Mouse (Mus musculus): ENCODE results near the gene Jak1. TPM values are rescaled to one million over a fixed set of nuclear protein-coding genes. Genes with fewer than 3 reads are reported as not detected.
"Not testable (repeated sequence)": the region's sequence is repeated elsewhere in the genome, so short reads cannot be mapped to it uniquely, and the experiment has no call there.

Gene Jak1
- polyA plus RNA-seq, 1 experiment from 2014 or later = 84.5 TPM

DNA sequence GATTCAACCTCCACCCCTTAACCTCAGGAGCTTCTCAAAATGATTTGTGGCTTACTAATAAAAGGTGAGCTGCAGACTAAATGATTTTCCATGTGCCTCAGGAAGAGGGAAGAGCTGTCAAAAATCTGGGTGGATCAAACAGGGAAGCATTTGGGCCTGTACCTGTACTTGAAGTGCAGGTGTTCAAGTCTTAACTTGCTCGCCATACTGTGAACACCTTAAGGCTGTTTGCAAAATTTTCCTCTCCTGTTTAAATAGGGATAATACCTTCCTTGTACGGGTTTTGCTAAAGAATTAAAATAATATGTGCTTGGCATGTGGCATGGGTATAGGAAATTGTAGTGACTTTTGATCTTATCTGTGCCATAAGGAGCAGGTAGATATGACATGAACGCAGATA, 5.7 kb upstream of the Jak1 start:
- Histone ChIP-seq H3K4me3 (replicated peaks) (no peak overlapping the region), H3K27ac (no peak overlapping the region), H3K9ac (no peak overlapping the region), H3K4me1 (no peaks in the 10 kb centered on the region), H3K27me3 (replicated peaks) (no peaks in the 10 kb centered on the region), H3K9me3 (no peaks in the 10 kb centered on the region), H3K4me2 (no peak overlapping the region), H3K36me3 (no peaks in the 10 kb centered on the region)
- 83% methylated on average over 3 of the region's 3 CpGs for WGBS
- ATAC-seq (ENCODE audit: insufficient read depth, low FRiP score, low read depth) = no peak

DNA sequence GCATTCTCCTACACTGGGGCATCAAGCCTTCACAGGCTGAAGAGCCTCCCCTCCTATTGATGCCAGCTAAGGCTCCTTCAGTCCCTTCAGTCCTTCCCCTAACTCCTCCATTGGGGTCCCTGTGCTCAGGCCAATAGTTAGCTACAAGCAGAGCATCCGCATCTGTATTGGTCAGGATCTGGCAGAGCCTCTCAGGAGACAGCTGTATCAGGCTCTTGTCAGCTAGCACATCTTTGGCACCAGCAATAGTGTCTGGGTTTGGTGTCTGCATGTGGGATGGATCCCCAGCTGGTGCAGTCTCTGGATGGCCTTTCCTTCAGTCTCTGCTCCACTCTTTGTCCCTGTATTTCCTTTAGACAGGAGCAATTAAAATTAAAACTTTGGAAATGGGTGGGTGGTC, 3.4 kb upstream of the Jak1 start:
- not testable (repeated sequence) for H3K9me3 ChIP-seq; H3K4me3 ChIP-seq (replicated peaks); H3K36me3 ChIP-seq; ATAC-seq (ENCODE audit: insufficient read depth, low FRiP score, low read depth); H3K9ac ChIP-seq; H3K27me3 ChIP-seq (replicated peaks); H3K4me1 ChIP-seq; H3K4me2 ChIP-seq; H3K27ac ChIP-seq
- 64% methylated on average over 1 of the region's 1 CpGs for WGBS

DNA sequence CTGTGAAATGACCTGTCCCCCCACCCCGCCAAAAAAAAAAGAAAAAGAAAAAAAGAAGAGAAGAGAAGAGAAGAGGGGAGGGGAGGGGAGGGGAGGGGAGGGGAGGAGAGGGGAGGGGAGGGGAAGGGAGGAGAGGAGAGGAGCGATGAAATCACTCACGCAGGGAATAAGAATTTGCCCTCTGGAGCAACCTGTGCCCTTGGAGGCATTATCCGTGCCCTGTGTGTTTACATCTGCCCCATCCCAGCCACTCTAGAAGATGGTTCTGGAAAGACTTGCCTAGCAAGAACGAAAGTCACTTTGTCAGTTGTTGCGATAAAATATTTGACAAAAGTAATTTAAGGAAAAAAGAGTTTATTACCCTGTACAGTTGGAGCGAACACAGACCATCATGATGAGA, 441 bp upstream of the Jak1 start:
- WGBS = 21% methylated on average over 6 of the region's 7 CpGs
- Histone ChIP-seq H3K9ac (no peak overlapping the region), H3K4me2 (peak overlapping the region; percentile 64), H3K4me3 (replicated peaks) (peak overlapping the region; percentile 95), H3K9me3 (no peaks in the 10 kb centered on the region), H3K27ac (no peak overlapping the region), H3K4me1 (peaks cover 5% of the 10 kb centered on the region; the same call in 1 of the 2 replicates), H3K36me3 (no peaks in the 10 kb centered on the region), H3K27me3 (replicated peaks) (no peaks in the 10 kb centered on the region)
- no peak for ATAC-seq (ENCODE audit: insufficient read depth, low FRiP score, low read depth)

DNA sequence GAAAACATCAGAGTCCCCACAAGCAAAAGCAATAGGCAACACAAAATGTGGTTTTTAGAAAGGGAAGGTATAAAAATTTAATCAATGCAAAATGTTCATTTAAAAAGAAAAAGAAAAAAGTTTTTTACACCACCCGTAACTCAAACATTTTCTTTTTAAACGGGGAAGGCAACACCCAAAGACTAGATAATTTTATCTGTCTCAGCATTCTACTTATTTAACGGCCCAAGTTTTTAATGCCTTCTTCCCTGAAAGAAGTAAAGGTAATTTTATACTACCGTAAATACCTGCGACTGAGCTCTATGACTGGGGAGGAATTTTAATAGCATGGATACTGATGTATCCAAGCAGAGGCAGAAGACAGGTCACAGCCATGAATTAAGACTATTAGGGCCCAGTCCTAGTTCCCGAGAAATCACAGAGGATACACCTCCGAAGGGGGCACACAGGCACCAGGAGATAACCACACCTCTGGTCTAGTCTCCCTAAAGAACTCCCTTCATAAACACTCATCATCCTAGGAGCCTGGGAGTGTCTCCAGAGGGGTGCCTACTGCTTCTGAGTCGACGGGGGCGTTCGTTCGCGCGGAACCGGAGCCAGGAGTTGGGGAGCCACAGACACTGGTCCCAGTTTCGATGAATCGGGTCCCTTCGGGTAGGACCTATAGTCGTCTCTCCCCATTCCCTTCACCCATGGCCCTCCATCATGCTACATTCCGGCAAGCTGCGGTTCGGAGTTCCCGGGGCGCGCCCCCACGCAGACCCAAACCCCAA, 928 bp downstream of the Jak1 start:
- no peaks in the 10 kb centered on the region for H3K27me3 ChIP-seq (replicated peaks)
- H3K4me2 ChIP-seq = peak overlapping the region; percentile 64
- H3K9me3 ChIP-seq = no peaks in the 10 kb centered on the region
- peak overlapping the region; percentile 93 for H3K27ac ChIP-seq
- H3K4me3 ChIP-seq (replicated peaks) = peak overlapping the region; percentile 95
- peaks cover 5% of the 10 kb centered on the region; the same call in 1 of the 2 replicates for H3K4me1 ChIP-seq
- H3K36me3 ChIP-seq = no peaks in the 10 kb centered on the region
- WGBS = 6% methylated on average over 26 of the region's 26 CpGs
- ATAC-seq (ENCODE audit: insufficient read depth, low FRiP score, low read depth) = peak; percentile 3; the same call in 1 of the 2 replicates
- peak overlapping the region; percentile 93 for H3K9ac ChIP-seq

DNA sequence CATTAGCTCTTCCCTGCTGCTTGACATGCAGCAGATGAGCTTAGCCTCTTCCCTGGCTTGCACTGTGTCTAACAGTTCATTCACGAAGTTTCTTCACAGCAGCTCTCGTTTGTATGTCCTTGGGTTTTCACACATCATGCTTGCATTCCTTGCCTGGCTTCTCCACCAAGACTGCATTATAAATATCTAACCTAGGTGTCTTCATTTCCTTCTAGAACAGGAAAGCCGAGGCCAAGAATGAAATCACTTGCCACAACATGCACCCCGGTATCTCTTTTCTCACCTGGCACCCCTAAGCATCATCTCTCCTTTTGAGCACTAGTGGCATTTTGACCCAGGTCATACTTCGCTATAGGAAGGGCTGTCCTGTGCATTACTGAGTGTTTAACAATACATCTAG, 3.5 kb downstream of the Jak1 start:
- H3K4me1 ChIP-seq = peaks cover 6% of the 10 kb centered on the region; the same call in 1 of the 2 replicates
- H3K9ac ChIP-seq = no peak overlapping the region
- WGBS = 73% methylated on average over 5 of the region's 5 CpGs
- ATAC-seq (ENCODE audit: insufficient read depth, low FRiP score, low read depth) = no peak
- H3K27ac ChIP-seq = no peak overlapping the region
- no peak overlapping the region for H3K4me3 ChIP-seq (replicated peaks)
- no peaks in the 10 kb centered on the region for H3K9me3 ChIP-seq
- no peaks in the 10 kb centered on the region for H3K36me3 ChIP-seq
- no peak overlapping the region for H3K4me2 ChIP-seq
- H3K27me3 ChIP-seq (replicated peaks) = no peaks in the 10 kb centered on the region

DNA sequence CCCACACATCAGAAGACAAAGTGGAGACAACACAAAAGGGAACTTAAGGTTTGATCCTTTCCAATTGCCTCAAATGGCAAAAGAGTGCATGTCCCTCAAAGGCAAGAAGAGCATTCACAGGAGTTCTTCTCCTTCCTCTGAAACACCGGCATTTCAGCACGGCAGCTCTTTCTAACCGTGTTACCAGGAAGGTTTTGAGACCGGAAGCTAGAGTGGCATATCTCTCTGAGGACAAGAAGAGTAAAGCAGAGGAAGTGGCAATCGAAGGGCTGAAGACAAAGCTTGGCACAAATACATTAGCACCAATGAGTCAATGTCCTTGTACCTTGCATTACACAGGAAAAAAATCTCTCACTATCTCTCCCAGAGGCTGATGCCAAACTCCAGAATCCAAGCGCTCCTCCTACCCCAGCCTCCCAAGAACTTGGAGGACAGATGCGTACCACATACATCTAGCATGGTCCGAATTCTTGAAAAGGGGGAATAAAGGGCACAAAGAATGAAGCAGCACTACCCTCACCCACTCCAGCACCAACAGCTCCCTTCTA, 4.3 kb downstream of the Jak1 start:
- Histone ChIP-seq H3K27ac (no peak overlapping the region), H3K36me3 (no peaks in the 10 kb centered on the region), H3K4me3 (replicated peaks) (no peak overlapping the region), H3K27me3 (replicated peaks) (no peaks in the 10 kb centered on the region), H3K9ac (no peak overlapping the region), H3K9me3 (no peaks in the 10 kb centered on the region), H3K4me1 (peaks cover 9% of the 10 kb centered on the region; the same call in 1 of the 2 replicates), H3K4me2 (no peak overlapping the region)
- no peak for ATAC-seq (ENCODE audit: insufficient read depth, low FRiP score, low read depth)
- 76% methylated on average over 8 of the region's 8 CpGs for WGBS

DNA sequence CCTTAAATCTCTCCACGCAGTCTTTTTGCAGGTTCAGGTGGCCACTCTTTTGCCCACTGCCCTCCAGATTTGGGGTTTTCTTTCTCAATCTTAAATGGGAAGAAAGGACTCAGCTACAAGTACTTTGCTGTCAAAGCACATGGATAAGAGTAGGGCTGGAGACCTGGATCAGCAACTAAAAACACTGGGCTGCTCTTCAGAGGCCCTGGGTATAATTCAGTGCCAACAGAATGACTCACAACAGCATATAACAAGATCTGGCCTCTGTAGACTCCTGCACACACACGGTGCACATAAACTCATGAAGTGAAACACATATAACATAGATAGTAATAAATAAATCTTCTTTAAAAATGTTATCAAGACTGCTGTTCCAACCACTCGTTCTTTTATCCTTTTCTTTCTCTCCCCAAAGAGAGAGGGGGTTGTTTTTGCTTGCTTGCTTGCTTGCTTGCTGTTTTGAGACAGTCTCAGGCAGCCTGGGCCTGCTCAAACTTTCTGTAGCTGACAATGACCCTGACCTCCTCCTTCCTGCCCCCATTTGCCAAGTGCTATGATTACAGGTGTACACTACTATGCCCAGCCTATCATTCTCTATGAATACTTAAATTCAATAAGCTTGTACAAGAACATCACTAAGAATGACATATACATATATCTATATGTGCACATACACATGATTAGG, 8.4 kb downstream of the Jak1 start:
- no peak overlapping the region for H3K9ac ChIP-seq
- no peak overlapping the region for H3K4me3 ChIP-seq (replicated peaks)
- no peaks in the 10 kb centered on the region for H3K27me3 ChIP-seq (replicated peaks)
- H3K4me2 ChIP-seq = no peak overlapping the region
- 65% methylated on average over 3 of the region's 3 CpGs for WGBS
- no peaks in the 10 kb centered on the region for H3K36me3 ChIP-seq
- H3K4me1 ChIP-seq = peaks cover 22% of the 10 kb centered on the region; the same call in 1 of the 2 replicates
- H3K27ac ChIP-seq = peak overlapping the region; percentile 16; the same call in 1 of the 2 replicates
- no peaks in the 10 kb centered on the region for H3K9me3 ChIP-seq
- ATAC-seq (ENCODE audit: insufficient read depth, low FRiP score, low read depth) = no peak

DNA sequence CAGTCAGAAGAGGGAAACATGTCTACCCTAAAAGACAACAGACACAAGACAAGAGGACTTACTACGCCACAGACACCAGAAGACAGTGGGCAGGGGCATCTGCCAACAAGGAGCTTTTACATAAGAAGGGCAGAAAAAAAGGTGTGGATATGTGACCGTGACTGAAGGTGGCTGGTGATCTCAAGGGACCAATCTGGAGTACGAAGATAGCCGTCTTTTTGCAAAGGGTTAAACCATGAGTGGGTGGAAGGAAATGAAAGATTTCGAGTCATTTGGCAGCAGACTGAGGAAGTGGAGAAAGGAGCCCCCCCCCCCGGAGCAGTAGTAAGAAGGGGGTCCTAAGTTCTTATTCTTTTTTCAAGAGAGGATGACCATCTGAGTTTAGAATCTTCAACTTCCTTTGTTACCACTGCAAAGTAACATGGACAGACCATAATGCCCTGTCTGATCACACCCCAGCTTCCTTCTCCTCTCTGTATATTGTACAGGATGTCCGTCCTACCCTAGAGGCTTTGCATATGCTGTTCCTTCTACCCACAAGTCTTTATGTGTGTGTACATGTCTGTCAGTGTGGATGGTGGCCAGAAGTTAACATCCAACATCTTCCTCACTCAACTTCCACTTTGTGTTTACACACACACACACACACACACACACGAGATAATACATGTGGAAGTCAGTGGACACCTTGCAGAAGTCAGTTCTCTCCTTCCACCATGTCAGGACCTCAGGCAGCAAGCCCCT, 10.3 kb downstream of the Jak1 start:
- Histone ChIP-seq H3K27me3 (replicated peaks) (no peaks in the 10 kb centered on the region), H3K9ac (no peak overlapping the region), H3K36me3 (no peaks in the 10 kb centered on the region), H3K4me2 (no peak overlapping the region), H3K4me3 (replicated peaks) (no peak overlapping the region), H3K9me3 (no peaks in the 10 kb centered on the region), H3K27ac (peak overlapping the region; percentile 16; the same call in 1 of the 2 replicates), H3K4me1 (peaks cover 23% of the 10 kb centered on the region; the same call in 1 of the 2 replicates)
- 57% methylated on average over 8 of the region's 8 CpGs for WGBS
- ATAC-seq (ENCODE audit: insufficient read depth, low FRiP score, low read depth) = no peak

DNA sequence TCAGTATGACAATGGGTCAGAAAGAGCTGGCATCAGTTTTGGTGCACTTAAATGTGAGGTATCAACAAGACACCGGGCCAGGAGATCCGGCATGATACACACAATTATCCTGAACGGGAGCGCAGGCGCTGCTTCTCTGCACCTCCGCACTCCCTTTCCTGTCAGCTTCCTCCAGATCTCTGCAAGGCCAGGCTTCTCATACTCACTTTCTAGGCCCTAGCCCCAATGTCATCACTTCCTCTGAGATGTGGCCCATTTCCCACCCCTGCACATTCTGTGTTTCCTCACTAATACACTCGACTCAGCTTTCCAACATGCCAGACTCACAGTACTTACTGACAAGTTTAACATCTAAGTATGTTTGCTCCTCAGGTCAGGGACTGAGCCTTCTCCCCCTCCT, 11.1 kb downstream of the Jak1 start:
- no peaks in the 10 kb centered on the region for H3K36me3 ChIP-seq
- H3K9ac ChIP-seq = no peak overlapping the region
- no peak for ATAC-seq (ENCODE audit: insufficient read depth, low FRiP score, low read depth)
- peaks cover 23% of the 10 kb centered on the region; the same call in 1 of the 2 replicates for H3K4me1 ChIP-seq
- no peaks in the 10 kb centered on the region for H3K27me3 ChIP-seq (replicated peaks)
- H3K27ac ChIP-seq = no peak overlapping the region
- WGBS = 85% methylated on average over 7 of the region's 7 CpGs
- no peak overlapping the region for H3K4me2 ChIP-seq
- no peaks in the 10 kb centered on the region for H3K9me3 ChIP-seq
- H3K4me3 ChIP-seq (replicated peaks) = no peak overlapping the region

DNA sequence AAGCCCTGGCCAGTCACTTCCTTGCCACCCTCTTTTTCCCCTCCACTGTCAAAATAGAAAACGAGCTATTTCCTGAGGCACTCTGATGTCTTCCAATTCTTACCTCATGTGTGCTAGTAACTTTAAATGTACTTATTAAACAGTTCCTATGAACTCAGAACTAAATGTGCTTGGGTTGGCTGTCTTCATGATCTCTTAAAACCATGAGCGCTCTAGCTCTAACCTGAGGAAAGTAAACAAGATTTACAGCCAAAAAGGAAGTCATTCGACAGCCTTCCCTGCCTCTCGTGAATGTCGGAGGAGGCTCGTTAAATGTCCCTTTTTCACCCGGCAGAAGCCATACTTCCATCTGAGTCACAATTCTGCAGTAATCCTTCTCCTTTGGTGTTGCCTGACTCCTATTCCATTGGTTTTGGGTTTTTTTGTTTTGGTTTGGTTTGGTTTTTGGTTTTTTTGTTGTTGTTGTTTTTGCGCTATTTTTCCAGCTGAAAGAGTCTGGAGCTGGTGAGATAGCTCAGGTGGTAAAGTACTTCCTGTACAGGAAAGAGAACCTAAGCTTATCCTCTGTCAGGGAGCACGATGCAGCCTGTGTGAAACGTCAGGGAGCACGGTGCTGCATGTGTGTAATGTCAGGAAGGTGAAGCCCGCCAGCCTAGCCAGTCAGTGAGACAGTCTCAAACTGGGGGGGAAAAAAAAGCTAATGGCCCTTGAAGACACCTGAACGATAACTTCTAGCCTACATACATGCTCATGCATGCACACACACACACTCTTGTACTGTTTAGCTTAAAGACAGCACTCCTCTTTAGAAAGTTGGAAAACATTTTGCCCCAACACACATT, 12.1 kb downstream of the Jak1 start:
- 52% methylated on average over 13 of the region's 13 CpGs for WGBS
- no peak overlapping the region for H3K4me2 ChIP-seq
- H3K9ac ChIP-seq = no peak overlapping the region
- no peak overlapping the region for H3K4me3 ChIP-seq (replicated peaks)
- peaks cover 23% of the 10 kb centered on the region; the same call in 1 of the 2 replicates for H3K4me1 ChIP-seq
- H3K27me3 ChIP-seq (replicated peaks) = no peaks in the 10 kb centered on the region
- H3K27ac ChIP-seq = no peak overlapping the region
- no peaks in the 10 kb centered on the region for H3K9me3 ChIP-seq
- no peaks in the 10 kb centered on the region for H3K36me3 ChIP-seq
- no peak for ATAC-seq (ENCODE audit: insufficient read depth, low FRiP score, low read depth)

DNA sequence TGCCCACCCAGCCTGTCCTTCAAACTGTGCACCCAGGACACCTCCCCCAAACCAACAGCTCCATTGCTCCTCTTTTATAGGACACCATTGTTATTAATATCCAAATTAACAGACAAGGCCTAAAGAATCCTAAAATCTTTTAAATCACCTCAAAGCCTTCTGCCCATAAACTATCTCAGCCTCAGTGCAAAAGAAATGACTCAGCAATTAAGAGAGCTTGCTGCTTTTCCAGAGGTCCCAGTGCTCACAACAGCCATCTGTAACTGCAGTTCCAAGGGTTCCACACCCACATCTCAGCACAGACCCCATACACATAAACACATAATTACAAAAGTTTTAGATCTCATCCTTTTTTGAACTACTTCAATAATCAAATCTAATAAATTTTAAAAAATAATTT, 13.1 kb downstream of the Jak1 start:
- ATAC-seq (ENCODE audit: insufficient read depth, low FRiP score, low read depth) = no peak
- H3K27me3 ChIP-seq (replicated peaks) = no peaks in the 10 kb centered on the region
- no peak overlapping the region for H3K9ac ChIP-seq
- no peak overlapping the region for H3K4me2 ChIP-seq
- H3K27ac ChIP-seq = no peak overlapping the region
- no peak overlapping the region for H3K4me3 ChIP-seq (replicated peaks)
- H3K4me1 ChIP-seq = peaks cover 23% of the 10 kb centered on the region; the same call in 1 of the 2 replicates
- no peaks in the 10 kb centered on the region for H3K36me3 ChIP-seq
- no peaks in the 10 kb centered on the region for H3K9me3 ChIP-seq
